Mouse (Mus musculus) ES-E14 (cell line): ENCODE measurements around the gene Olfr95. TPM values are rescaled to one million over a fixed set of nuclear protein-coding genes. Genes with fewer than 3 reads are reported as not detected.

Experiments used
- DNase-seq: peaks from one replicate; pipeline ENCODE4 v3.0.0-alpha.2; 2013; ENCODE audit warnings: low read depth, low spot score
- H3K27ac ChIP-seq: 2 replicates; pipeline ENCODE4 v1.5.1; 2012; ENCODE audit warnings: low read depth, mild to moderate bottlenecking, low read length, moderate library complexity, mixed read lengths; ENCODE audit not compliant: poor library complexity, insufficient read depth, severe bottlenecking
- H3K36me3 ChIP-seq: 2 replicates; pipeline ENCODE4 v1.6.1; 2012; ENCODE audit warnings: mild to moderate bottlenecking, low read length, moderate library complexity, mixed read lengths; ENCODE audit not compliant: control insufficient read depth, poor library complexity, insufficient read depth, severe bottlenecking
- H3K4me1 ChIP-seq, 2 experiments: fragments of 150-350 bp in 1 of 2; sonication (generic) in 1 of 2; 2 replicates each; pipeline ENCODE4 v1.6.1; 2012; ENCODE audit warnings: low read length in 2 of 2, mild to moderate bottlenecking in 1 of 2, mixed read lengths in 1 of 2; ENCODE audit not compliant: control insufficient read depth in 2 of 2, insufficient read depth in 2 of 2, poor library complexity in 1 of 2
- H3K4me3 ChIP-seq, 2 experiments: fragments of 150-350 bp in 1 of 2; sonication (generic) in 1 of 2; 2 replicates each; pipeline ENCODE4 v1.5.1; 2012; ENCODE audit warnings: low read length in 2 of 2, low read depth in 1 of 2, mild to moderate bottlenecking in 1 of 2, mixed read lengths in 1 of 2; ENCODE audit not compliant: insufficient read depth in 1 of 2, poor library complexity in 1 of 2, severe bottlenecking in 1 of 2
- H3K9ac ChIP-seq: 2 replicates; pipeline ENCODE4 v1.6.1; 2012; ENCODE audit warnings: low read depth, mild to moderate bottlenecking, low read length, mixed read lengths; ENCODE audit not compliant: poor library complexity, insufficient read depth, severe bottlenecking
- H3K9me3 ChIP-seq: fragments of 150-350 bp; sonication (generic); 2 replicates; pipeline ENCODE4 v1.6.1; 2012; ENCODE audit warnings: low read depth, mild to moderate bottlenecking, low read length; ENCODE audit not compliant: control insufficient read depth, insufficient read depth
- CHD2 ChIP-seq: IDR thresholded peaks from 2 replicates; pipeline ENCODE4 v1.6.1; 2014; ENCODE audit warnings: mild to moderate bottlenecking, low read depth, low read length, inconsistent platforms
- HCFC1 ChIP-seq: IDR thresholded peaks from 2 replicates; pipeline ENCODE4 v1.6.1; 2012; ENCODE audit warnings: low read length, inconsistent platforms, borderline replicate concordance; ENCODE audit not compliant: insufficient read depth
- MAFK ChIP-seq: IDR thresholded peaks from 2 replicates; pipeline ENCODE4 v1.6.1; 2014; ENCODE audit warnings: mild to moderate bottlenecking, low read depth, low read length, inconsistent platforms; ENCODE audit not compliant: insufficient read depth
- ZC3H11A ChIP-seq: IDR thresholded peaks from 2 replicates; pipeline ENCODE4 v1.6.1; 2012; ENCODE audit warnings: low read depth, mild to moderate bottlenecking, inconsistent platforms, low read length, borderline replicate concordance
- ZNF384 ChIP-seq: IDR thresholded peaks from 2 replicates; pipeline ENCODE4 v1.6.1; 2012; ENCODE audit warnings: low read depth, low read length, inconsistent platforms
- in situ Hi-C, 2 experiments: fragments of 600-800 bp; cut with MboI; formaldehyde crosslinking; loops; one replicate each; pipeline ENCODE4 v1.15.1; 2025; ENCODE audit warnings: low sequenced_read_pairs in 2 of 2, inconsistent platforms in 1 of 2; ENCODE audit not compliant: unreplicated experiment in 2 of 2
- total RNA-seq: library from RNA; depleted of rRNA; stranded (reverse); fragments of 300-350 nt; gene quantifications from 2 replicates; pipeline ENCODE4 v1.2.3, GENCODE M21; 2012; rRNA removed

Olfr95 gene
- total RNA-seq, 1 experiment = not detected

DNA sequence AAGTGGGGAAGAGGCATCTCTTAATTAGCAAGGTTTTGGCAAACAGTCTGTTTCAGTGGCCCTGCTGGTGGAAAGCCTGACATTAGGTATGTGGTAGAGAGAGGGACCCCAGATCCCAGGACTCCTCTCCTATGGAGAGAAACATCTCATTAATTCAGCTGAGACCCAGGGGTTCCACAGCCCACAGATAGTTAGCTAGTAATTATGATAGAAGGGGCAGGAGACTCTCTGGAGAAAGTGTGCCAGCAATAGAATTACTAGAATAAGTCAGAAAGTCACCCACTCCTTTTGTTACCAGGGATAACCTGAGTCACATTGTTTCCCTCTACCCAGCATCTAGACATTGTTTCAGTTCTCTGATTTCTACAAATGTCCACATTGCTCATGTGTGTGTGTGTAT is 51.5 kb downstream of the Olfr95 start, which contains the start of gene Olfr93:
Gene Olfr93 (minus strand): TSS at position 101 of the 400 bp plus-strand sequence.
- TF ChIP-seq ZNF384 (no peak), MAFK (no peak), ZC3H11A (no peak), HCFC1 (no peak), CHD2 (no peak)
- in situ Hi-C loops = no loop called here
- H3K36me3 ChIP-seq = no peaks in the 10 kb centered on the region
- DNase-seq = no peak
- no peaks in the 10 kb centered on the region for H3K9me3 ChIP-seq
- H3K9ac ChIP-seq = no peak within 1 kb of the TSS
- H3K4me3 ChIP-seq = no peak within 1 kb of the TSS
- no peak within 1 kb of the TSS for H3K27ac ChIP-seq
- no peaks in the 10 kb centered on the region for H3K4me1 ChIP-seq

Other genes with a start within 250 kb of the Olfr95 start
- gene 2410137M14Rik, start 231.9 kb downstream of the Olfr95 start, total RNA-seq = 14.8 and 16.9 TPM in 2 replicates
- 49.4 and 55.4 TPM in 2 replicates for gene H2-M5, start 223.6 kb downstream of the Olfr95 start, total RNA-seq
- 360 and 437 TPM in 2 replicates for gene Zfp57, start 212.0 kb downstream of the Olfr95 start, total RNA-seq
- gene Mog, start 189.7 kb downstream of the Olfr95 start, total RNA-seq = 0.62 and 0.85 TPM in 2 replicates
- gene Gabbr1, start 167.2 kb downstream of the Olfr95 start, total RNA-seq = 60.9 and 106 TPM in 2 replicates
- gene Olfr90, start 124.6 kb downstream of the Olfr95 start, total RNA-seq = 0.11 and 0.22 TPM in 2 replicates
- 0.11 and 0.13 TPM in 2 replicates for gene Olfr91, start 114.8 kb downstream of the Olfr95 start, total RNA-seq
- gene Olfr92, start 93.0 kb downstream of the Olfr95 start, total RNA-seq = not detected in 2 replicates
- not detected in 2 replicates for gene Olfr93, start 51.6 kb downstream of the Olfr95 start, total RNA-seq
- not detected in 2 replicates for gene Ubd, start 19.2 kb downstream of the Olfr95 start, total RNA-seq
- gene Olfr94, start 12.1 kb downstream of the Olfr95 start, total RNA-seq = not detected in 2 replicates
- not detected in 2 replicates for gene Olfr96, start 7.0 kb upstream of the Olfr95 start, total RNA-seq
- gene Olfr97, start 24.2 kb upstream of the Olfr95 start, total RNA-seq = not detected in 2 replicates
- not detected in 2 replicates for gene Olfr98, start 50.6 kb upstream of the Olfr95 start, total RNA-seq
- gene H2-M3, start 57.1 kb upstream of the Olfr95 start, total RNA-seq = 3.5 and 6.8 TPM in 2 replicates
- not detected in 2 replicates for gene Olfr99, start 70.3 kb upstream of the Olfr95 start, total RNA-seq
- not detected in 2 replicates for gene Olfr101, start 91.2 kb upstream of the Olfr95 start, total RNA-seq
- not detected in 2 replicates for gene Olfr102, start 103.9 kb upstream of the Olfr95 start, total RNA-seq
- not detected in 2 replicates for gene Olfr103, start 126.6 kb upstream of the Olfr95 start, total RNA-seq
- gene Olfr104-ps, start 146.5 kb upstream of the Olfr95 start, total RNA-seq = not detected in 2 replicates
- not detected in 2 replicates for gene Olfr105-ps, start 165.9 kb upstream of the Olfr95 start, total RNA-seq
- not detected in 2 replicates for gene Olfr106-ps, start 177.3 kb upstream of the Olfr95 start, total RNA-seq
- gene Olfr107, start 186.1 kb upstream of the Olfr95 start, total RNA-seq = not detected in 2 replicates
- not detected in 2 replicates for gene Olfr108, start 232.4 kb upstream of the Olfr95 start, total RNA-seq
- not detected in 2 replicates for gene Olfr109, start 245.8 kb upstream of the Olfr95 start, total RNA-seq